Mouse (Mus musculus): Measurements from ENCODE around the gene Fli1. TPM values are rescaled to one million over a fixed set of nuclear protein-coding genes. Genes with fewer than 3 reads are reported as not detected.
A peak's percentile ranks its signal among the peaks of the same experiment; 100 is the strongest.

The Fli1 gene
- polyA plus RNA-seq, 1 experiment from 2014 or later: 48.0 TPM

DNA sequence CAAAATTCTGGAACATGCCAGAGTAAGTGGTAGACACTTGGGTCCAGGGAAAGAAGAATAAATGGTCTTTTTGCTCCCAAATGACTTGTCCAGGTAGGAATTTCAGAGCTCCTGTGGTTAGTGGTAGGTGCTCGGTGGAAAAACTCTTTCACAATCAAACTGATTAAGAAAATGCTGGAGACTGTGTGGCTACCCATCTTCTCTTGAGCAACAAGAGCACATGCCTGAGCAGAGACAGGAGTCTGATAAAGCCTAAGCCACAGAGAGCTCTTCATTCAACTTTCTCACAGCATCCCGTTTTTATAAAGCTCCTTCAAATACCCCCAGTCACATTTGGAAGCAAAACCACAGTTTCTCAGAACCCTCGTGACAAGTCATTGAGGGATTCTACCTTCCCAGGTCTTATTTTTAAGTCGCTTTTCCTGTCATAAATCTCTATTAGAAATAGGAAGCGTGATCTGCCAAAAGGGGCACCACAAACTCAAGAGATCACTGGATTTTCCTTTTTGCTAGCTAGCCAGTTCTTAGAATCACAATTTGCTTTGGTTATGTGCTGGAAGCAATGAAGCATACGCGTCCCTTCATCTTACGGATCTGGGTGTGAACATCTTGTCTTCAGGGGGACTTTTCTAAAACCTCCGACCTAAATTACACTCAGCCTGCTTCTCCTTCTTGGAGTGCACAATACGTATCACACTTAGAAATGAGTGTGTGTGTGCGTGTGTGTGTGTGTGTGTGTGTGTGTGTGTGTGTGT, 40.2 kb downstream of the Fli1 start:
- Histone ChIP-seq H3K4me2 (ENCODE audit: low read depth, low read length) (no peak overlapping the region), H3K27me3 (ENCODE audit: control insufficient read depth, insufficient read depth, low read length) (no peaks in the 10 kb centered on the region), H3K9me3 (replicated peaks; ENCODE audit: control insufficient read depth, low read length) (no peaks in the 10 kb centered on the region), H3K36me3 (replicated peaks; ENCODE audit: control insufficient read depth, insufficient read depth, low read depth, low read length) (no peaks in the 10 kb centered on the region), H3K4me3 (ENCODE audit: low read depth, low read length) (no peak overlapping the region), H3K9ac (replicated peaks; ENCODE audit: low read length) (no peak overlapping the region), H3K4me1 (ENCODE audit: control insufficient read depth, insufficient read depth, low read length) (peaks cover 16% of the 10 kb centered on the region), H3K27ac (replicated peaks; ENCODE audit: low read depth, low read length) (no peak overlapping the region)
- WGBS: 90% methylated on average over 11 of the region's 11 CpGs
- DNase-seq (ENCODE audit: low spot score) (no peak), ATAC-seq (replicated peaks; ENCODE audit: insufficient number of reproducible peaks, low FRiP score, low TSS enrichment, low read depth) (no peak)

DNA sequence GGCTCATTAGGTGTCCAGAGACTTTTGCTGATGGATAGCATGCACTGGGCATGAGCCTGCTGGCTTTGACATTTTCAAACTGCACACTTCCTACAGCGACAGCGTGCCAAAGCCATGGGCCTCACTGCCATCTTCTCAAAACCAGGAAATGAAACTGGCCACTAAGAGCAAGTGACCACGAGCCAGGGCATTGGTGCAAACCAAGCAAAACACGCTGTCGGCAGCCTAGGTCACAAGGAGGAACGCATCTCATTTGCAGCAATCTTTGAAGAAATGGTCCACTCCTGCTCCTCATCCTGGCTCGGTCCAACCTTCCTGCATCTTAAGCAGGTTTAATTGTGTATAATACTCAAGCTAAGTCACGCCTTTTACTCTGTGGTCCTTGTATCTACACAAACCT, 41.8 kb downstream of the Fli1 start:
- H3K27me3 ChIP-seq (ENCODE audit: control insufficient read depth, insufficient read depth, low read length): no peaks in the 10 kb centered on the region
- peaks cover 11% of the 10 kb centered on the region for H3K4me1 ChIP-seq (ENCODE audit: control insufficient read depth, insufficient read depth, low read length)
- no peak for DNase-seq (ENCODE audit: low spot score)
- no peak overlapping the region for H3K27ac ChIP-seq (replicated peaks; ENCODE audit: low read depth, low read length)
- no peak overlapping the region for H3K4me3 ChIP-seq (ENCODE audit: low read depth, low read length)
- no peak for ATAC-seq (replicated peaks; ENCODE audit: insufficient number of reproducible peaks, low FRiP score, low TSS enrichment, low read depth)
- WGBS: 90% methylated on average over 8 of the region's 8 CpGs
- H3K36me3 ChIP-seq (replicated peaks; ENCODE audit: control insufficient read depth, insufficient read depth, low read depth, low read length): no peaks in the 10 kb centered on the region
- H3K9ac ChIP-seq (replicated peaks; ENCODE audit: low read length): no peak overlapping the region
- H3K9me3 ChIP-seq (replicated peaks; ENCODE audit: control insufficient read depth, low read length): no peaks in the 10 kb centered on the region
- H3K4me2 ChIP-seq (ENCODE audit: low read depth, low read length): no peak overlapping the region

DNA sequence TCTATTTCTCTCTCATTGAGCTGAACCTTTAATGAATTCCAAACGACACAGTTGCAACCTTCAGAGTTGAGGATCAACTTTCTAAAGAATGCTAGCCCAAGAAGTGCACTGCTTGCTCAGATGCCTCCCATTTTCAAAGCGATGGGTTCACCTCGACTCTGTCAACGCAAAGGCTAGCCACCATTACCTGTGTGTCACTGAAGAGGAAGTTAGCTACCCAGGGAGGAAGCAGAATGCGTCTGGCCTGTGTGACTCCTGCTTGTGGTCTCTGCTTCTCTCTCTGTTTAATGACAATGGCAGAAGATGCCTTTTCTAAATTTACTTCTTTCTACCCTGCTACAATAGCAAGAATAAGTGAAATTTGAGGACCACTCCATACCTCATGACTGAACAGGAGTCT, 42.6 kb downstream of the Fli1 start:
- Histone ChIP-seq H3K4me3 (ENCODE audit: low read depth, low read length) (no peak overlapping the region), H3K9me3 (replicated peaks; ENCODE audit: control insufficient read depth, low read length) (no peaks in the 10 kb centered on the region), H3K4me2 (ENCODE audit: low read depth, low read length) (no peak overlapping the region), H3K4me1 (ENCODE audit: control insufficient read depth, insufficient read depth, low read length) (peaks cover 11% of the 10 kb centered on the region), H3K9ac (replicated peaks; ENCODE audit: low read length) (no peak overlapping the region), H3K36me3 (replicated peaks; ENCODE audit: control insufficient read depth, insufficient read depth, low read depth, low read length) (no peaks in the 10 kb centered on the region), H3K27me3 (ENCODE audit: control insufficient read depth, insufficient read depth, low read length) (no peaks in the 10 kb centered on the region), H3K27ac (replicated peaks; ENCODE audit: low read depth, low read length) (no peak overlapping the region)
- DNase-seq (ENCODE audit: low spot score) (no peak), ATAC-seq (replicated peaks; ENCODE audit: insufficient number of reproducible peaks, low FRiP score, low TSS enrichment, low read depth) (no peak)
- 72% methylated on average over 5 of the region's 5 CpGs for WGBS

DNA sequence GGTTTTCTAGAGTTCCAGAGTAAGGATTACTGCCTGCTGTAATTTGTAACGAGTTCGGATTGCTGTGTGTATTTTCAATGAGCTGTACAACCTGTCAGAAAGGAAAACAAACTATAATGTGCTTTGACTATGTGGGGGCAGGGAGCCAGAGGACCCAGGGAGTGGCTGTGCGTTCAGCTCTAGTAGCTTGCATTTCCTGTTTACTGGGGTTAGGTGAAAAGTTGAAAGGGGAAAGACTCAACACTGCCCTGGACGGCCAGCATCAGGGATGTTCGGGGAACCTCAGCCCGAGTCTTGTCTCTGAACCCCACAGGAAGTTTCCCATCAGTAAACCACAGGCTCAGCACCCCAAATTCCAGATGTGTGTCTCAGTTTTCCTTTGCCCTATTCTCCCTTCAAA, 43.2 kb downstream of the Fli1 start:
- DNase-seq (ENCODE audit: low spot score) (no peak), ATAC-seq (replicated peaks; ENCODE audit: insufficient number of reproducible peaks, low FRiP score, low TSS enrichment, low read depth) (no peak)
- no peaks in the 10 kb centered on the region for H3K36me3 ChIP-seq (replicated peaks; ENCODE audit: control insufficient read depth, insufficient read depth, low read depth, low read length)
- H3K4me2 ChIP-seq (ENCODE audit: low read depth, low read length): no peak overlapping the region
- H3K4me3 ChIP-seq (ENCODE audit: low read depth, low read length): no peak overlapping the region
- no peaks in the 10 kb centered on the region for H3K27me3 ChIP-seq (ENCODE audit: control insufficient read depth, insufficient read depth, low read length)
- WGBS: 52% methylated on average over 6 of the region's 6 CpGs
- no peak overlapping the region for H3K27ac ChIP-seq (replicated peaks; ENCODE audit: low read depth, low read length)
- H3K9ac ChIP-seq (replicated peaks; ENCODE audit: low read length): no peak overlapping the region
- H3K4me1 ChIP-seq (ENCODE audit: control insufficient read depth, insufficient read depth, low read length): peaks cover 11% of the 10 kb centered on the region
- no peaks in the 10 kb centered on the region for H3K9me3 ChIP-seq (replicated peaks; ENCODE audit: control insufficient read depth, low read length)

DNA sequence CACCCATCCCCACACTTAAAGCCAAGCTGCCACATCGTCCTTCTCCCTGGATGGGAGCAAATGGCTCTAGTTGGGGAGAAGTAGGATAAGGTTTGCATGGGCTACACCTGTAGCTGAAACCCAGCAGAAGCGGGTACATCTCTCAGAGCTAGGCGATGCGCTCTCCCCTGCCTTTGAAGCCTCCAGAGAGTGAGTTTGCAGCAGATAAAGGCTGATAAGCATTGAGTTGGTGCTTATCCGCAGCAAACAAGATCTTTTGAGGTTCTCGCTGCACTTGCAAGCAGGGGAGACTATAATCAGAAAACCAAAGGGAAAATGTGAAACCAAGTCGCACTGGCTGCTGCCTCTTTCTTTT, 47.0 kb downstream of the Fli1 start:
- whole genome bisulfite sequencing: 28% methylated on average over 7 of the region's 7 CpGs
- ATAC-seq (replicated peaks; ENCODE audit: insufficient number of reproducible peaks, low FRiP score, low TSS enrichment, low read depth) (no peak), DNase-seq (ENCODE audit: low spot score) (no peak)
- no peak overlapping the region for H3K9ac ChIP-seq (replicated peaks; ENCODE audit: low read length)
- H3K4me1 ChIP-seq (ENCODE audit: control insufficient read depth, insufficient read depth, low read length): peaks cover 5% of the 10 kb centered on the region
- H3K4me2 ChIP-seq (ENCODE audit: low read depth, low read length): no peak overlapping the region
- H3K4me3 ChIP-seq (ENCODE audit: low read depth, low read length): no peak overlapping the region
- no peaks in the 10 kb centered on the region for H3K27me3 ChIP-seq (ENCODE audit: control insufficient read depth, insufficient read depth, low read length)
- H3K36me3 ChIP-seq (replicated peaks; ENCODE audit: control insufficient read depth, insufficient read depth, low read depth, low read length): no peaks in the 10 kb centered on the region
- peak overlapping the region; percentile 72 for H3K27ac ChIP-seq (replicated peaks; ENCODE audit: low read depth, low read length)
- no peaks in the 10 kb centered on the region for H3K9me3 ChIP-seq (replicated peaks; ENCODE audit: control insufficient read depth, low read length)

DNA sequence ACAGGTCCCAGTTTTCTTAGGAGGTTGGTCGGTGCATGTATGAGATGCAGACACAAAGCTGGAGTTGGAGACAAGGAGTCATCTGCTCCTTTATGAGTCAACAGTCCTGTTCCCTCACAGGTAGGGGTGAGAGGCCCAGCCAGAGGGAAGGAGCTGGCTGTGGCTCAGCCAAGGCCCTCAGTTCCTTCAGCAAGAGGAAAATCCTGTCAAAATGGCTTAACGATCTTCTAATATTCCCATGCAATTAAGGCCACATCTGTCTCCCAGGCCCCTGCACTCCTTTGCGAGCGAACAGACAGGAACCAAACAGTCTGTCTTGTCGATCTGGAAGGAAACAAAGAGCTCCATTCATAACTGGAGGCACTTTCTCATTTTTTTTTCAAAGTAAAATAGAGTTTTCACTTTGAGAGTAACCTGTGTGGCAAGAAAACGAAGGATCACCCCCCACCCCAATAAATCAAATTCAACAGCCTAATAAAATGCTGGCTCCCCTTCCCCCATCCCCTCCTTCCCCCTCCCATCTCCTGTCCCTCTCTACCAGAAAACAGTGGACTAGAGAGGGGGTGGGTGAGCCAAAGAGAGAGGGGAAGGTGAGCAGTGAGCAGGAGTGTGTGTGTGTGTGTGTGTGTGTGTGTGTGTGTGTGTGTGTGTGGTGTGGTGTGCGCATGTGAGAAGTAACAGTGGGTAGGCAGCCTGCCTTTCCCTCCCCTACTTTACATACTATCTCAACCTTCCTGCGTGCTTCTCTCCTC, 47.6 kb downstream of the Fli1 start:
- Histone ChIP-seq H3K4me2 (ENCODE audit: low read depth, low read length) (no peak overlapping the region), H3K9me3 (replicated peaks; ENCODE audit: control insufficient read depth, low read length) (no peaks in the 10 kb centered on the region), H3K4me3 (ENCODE audit: low read depth, low read length) (no peak overlapping the region), H3K9ac (replicated peaks; ENCODE audit: low read length) (no peak overlapping the region), H3K4me1 (ENCODE audit: control insufficient read depth, insufficient read depth, low read length) (peaks cover 5% of the 10 kb centered on the region), H3K27me3 (ENCODE audit: control insufficient read depth, insufficient read depth, low read length) (no peaks in the 10 kb centered on the region), H3K27ac (replicated peaks; ENCODE audit: low read depth, low read length) (peak overlapping the region; percentile 72), H3K36me3 (replicated peaks; ENCODE audit: control insufficient read depth, insufficient read depth, low read depth, low read length) (no peaks in the 10 kb centered on the region)
- DNase-seq (ENCODE audit: low spot score): peak; percentile 67
- peak; percentile 77 for ATAC-seq (replicated peaks; ENCODE audit: insufficient number of reproducible peaks, low FRiP score, low TSS enrichment, low read depth)
- 10% methylated on average over 8 of the region's 8 CpGs for WGBS

DNA sequence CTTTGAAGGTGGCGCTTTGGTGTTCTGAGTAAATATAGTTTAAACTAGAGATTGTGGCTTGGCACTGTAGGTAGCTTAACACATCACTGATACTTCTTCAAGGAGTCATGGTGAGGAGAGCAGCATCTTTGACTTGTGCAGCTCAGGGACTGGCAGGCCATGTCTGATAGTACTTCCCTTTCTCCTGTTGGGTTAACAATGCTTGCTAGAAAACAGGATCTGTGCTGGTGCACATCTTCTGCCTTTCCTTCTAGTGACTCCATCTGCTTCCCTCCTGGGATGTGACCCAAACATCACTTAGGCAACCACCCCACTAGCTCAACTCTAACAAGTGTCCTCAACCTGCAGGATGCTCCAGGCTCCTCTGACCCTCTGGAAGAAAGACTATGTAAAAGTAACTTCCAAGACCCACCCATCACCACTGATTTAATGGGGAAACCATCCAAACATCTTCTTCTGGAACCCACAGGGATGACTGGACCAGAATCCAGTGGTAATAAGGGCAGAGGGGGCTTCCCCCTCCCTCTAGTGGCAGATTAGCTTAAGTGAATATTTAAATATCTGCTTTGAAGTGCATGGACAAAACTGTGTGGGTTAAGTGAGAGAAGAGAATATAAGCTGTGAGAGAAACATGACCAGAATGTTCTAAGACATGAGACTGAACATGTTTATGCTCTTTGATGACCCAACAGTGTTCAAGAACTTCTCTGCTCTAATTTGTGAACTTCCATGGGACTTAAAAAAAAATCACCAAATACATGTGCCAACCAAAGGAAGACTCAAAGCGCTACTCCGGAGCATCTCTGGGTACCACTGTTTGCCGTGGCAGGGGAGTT, 48.9 kb downstream of the Fli1 start:
- H3K4me2 ChIP-seq (ENCODE audit: low read depth, low read length): no peak overlapping the region
- no peak overlapping the region for H3K9ac ChIP-seq (replicated peaks; ENCODE audit: low read length)
- H3K36me3 ChIP-seq (replicated peaks; ENCODE audit: control insufficient read depth, insufficient read depth, low read depth, low read length): no peaks in the 10 kb centered on the region
- DNase-seq (ENCODE audit: low spot score): no peak
- 0 out of 2 replicates have a peak overlapping the region, but pooled peaks have one; percentile 2 for H3K27ac ChIP-seq (replicated peaks; ENCODE audit: low read depth, low read length)
- H3K4me3 ChIP-seq (ENCODE audit: low read depth, low read length): no peak overlapping the region
- ATAC-seq (replicated peaks; ENCODE audit: insufficient number of reproducible peaks, low FRiP score, low TSS enrichment, low read depth): no peak
- H3K27me3 ChIP-seq (ENCODE audit: control insufficient read depth, insufficient read depth, low read length): no peaks in the 10 kb centered on the region
- no peaks in the 10 kb centered on the region for H3K9me3 ChIP-seq (replicated peaks; ENCODE audit: control insufficient read depth, low read length)
- H3K4me1 ChIP-seq (ENCODE audit: control insufficient read depth, insufficient read depth, low read length): peaks cover 2% of the 10 kb centered on the region; the same call in 1 of the 2 replicates
- 72% methylated on average over 4 of the region's 4 CpGs for WGBS
